Mouse (Mus musculus): ENCODE measurements around the gene Nsf.
"Not testable (repeated sequence)": the region's sequence is repeated elsewhere in the genome, so short reads cannot be mapped to it uniquely, and the experiment has no call there.

The Nsf gene

DNA sequence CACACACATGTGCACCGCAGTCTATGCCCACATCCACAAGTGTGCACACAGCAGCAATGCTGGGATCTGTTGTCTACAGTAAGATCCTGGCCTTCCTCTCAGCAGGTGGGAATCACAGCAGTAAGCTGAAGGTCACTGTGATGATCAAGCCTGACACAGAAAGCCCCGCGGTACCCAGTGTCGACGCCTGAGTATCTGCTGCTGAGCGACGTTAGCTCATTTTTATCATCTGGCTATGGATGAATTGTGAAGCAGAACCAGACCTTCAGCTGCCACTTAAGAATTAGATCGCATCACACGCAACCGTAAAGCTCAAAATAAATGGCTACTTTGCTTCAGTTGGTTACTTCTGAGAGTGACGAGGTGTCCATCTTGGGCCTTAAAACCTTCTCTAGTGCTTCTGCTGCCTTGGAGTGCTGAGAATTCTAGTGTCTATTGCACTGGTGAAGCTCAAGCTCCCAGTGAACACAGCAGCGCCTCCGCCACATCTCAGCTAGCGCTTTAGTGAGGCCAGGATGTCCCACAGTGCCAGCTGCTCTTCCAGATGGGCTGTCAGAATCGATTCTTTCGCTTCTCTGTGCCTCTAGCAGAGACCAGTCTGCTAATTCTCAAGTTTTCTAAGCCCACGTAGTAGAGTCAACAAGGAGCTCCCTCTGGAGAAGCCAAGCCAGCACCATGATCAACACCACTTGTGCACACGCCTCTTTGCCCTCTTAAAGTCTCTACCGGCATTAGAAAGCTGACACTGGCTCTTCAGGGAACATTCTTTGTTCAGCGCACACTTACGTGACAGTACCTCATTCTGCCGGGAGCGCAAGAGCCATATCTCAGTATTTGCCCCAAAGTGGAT is 63.3 kb downstream of the Nsf start:
- peak; percentile 59 for DNase-seq

GRCm38 (mm10) chr11:103887724-103888410 is 66.0 kb downstream of the Nsf start:
- no peak for DNase-seq

GRCm38 (mm10) chr11:103884749-103885383 is 69.0 kb downstream of the Nsf start:
- peak; percentile 58 for DNase-seq

DNA sequence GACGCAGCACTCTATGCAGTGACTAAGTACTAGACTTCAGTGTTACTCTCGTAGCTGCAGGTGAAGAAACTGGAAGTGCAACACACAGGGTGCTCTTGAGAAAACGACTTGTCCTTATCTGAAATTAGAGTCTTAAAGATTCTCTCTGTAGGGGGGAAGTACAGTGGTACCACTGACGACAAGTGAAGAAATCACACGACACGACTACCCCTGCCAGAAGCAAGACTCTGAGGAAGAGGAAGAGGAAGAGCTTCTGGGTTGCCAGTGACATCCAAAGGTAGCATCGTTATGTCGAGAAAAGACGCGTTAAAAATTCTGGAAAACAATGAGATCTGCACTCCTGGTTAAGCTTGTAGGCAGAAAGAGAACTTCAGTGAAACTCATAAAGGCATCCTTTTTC is 70.1 kb downstream of the Nsf start:
- DNase-seq: no peak

DNA sequence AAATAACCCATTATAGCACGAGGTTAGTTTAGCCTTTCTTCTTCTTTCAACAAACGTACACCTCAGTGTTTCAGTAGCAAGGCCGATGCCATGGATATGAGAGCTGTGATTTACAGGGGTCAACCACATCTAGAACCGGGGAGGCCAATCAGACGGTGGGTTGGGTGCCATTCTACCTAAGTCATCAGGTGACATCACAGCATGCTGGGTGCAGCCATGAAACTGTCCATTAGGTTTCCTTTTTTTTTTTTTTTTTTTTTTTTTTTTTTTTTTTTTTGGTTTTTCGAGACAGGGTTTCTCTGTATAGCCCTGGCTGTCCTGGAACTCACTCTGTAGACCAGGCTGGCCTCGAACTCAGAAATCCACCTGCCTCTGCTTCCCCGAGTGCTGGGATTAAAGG is 74.4 kb downstream of the Nsf start:
- not testable (repeated sequence) for DNase-seq

- DNase-seq: no peak
Observed at GRCm38 (mm10) chr11:103878441-103878840, 75.4 kb downstream of the Nsf start.

- no peak for DNase-seq
Observed at GRCm38 (mm10) chr11:103870352-103870751, 83.5 kb downstream of the Nsf start.

DNA sequence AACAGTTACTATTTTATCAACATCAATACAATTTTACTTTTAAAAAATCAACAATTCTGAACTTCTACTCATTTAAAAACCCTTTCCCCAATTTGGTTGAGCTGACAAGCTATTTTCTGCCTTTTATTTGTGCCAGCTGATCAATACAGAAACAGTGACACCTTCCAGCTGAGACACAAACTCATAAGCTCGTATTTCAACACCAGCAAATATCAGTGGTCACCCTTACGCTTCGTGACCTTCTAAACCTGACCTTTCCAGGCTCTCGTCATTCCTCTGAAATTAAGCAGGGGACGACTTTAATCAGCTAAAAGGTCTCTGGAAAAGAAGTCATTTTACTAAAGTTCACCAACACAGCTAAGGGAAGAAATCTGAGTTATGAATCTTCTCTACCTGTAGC is 86.2 kb downstream of the Nsf start:
- DNase-seq: no peak

DNA sequence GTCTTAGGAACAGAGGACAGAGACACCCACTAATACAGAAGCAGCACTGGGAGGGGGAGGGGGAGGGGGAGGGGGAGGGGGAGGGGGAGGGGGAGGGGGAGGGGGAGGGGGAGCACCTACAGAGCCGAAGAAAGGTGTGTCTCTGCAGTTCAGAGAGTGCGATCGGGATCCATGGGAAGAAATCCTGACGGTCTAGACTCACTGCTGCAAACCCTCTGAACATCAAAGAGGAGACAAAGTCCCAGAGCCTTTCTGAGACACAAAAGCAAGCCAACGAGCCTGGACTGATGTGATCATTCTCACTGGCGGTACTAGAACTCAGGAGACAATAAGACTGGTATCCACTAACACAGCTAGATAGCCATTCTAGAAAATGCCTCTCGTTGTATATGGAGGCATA is 88.5 kb downstream of the Nsf start:
- no peak for DNase-seq

DNA sequence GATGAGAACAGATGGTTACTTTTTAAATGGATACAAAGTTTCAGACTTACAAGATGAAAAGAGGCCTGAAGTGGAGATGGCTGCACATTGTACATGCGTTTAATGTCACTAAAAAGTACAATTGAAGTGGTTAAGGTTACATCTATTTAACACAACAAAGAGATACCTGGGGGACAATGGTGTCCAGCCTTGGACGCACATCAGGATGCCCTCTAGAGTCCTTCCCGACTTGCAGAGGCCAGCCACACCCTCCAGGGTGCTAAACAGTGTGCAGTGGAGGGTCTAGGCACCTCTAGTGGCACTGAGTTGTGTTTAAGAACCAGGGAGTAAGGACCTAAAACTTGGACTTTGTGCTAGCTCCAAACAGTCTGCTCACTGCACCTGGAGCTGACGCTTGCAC is 89.4 kb downstream of the Nsf start:
- DNase-seq: no peak

GRCm38 (mm10) chr11:103862951-103863350 is 90.9 kb downstream of the Nsf start:
- no peak for DNase-seq

DNA sequence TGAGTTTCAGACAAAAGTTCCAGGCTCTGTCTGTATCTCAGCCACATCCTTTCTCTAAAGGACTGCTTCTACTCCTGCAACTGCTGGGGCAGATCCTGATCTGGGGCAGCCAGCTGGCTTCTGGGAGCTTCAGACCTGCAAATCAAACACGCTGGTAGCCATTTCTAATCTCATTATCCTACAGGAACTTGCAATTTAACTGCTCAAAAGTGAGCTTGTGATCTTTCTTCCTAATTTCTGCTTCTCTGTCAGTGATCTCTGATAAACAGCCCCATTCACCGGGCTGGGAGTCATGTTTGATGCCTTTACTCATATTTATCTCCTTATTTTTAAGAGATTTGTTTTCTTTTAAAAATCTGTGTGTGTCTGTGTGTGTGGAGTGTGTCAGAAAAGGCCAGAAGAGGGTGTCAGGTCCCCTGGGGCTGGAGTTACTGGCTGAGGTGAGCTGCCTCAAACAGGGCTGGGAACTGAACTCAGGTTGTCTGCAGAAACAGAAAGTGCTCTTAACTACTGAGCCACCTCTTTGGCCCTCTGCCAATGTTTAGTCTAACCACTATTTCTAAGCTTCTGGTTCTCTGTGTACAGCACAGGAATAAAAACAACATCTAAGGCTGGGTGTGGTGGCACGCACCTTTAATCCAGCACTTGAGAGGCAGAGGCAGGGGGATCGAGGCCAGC is 93.8 kb downstream of the Nsf start:
- DNase-seq: no peak

DNA sequence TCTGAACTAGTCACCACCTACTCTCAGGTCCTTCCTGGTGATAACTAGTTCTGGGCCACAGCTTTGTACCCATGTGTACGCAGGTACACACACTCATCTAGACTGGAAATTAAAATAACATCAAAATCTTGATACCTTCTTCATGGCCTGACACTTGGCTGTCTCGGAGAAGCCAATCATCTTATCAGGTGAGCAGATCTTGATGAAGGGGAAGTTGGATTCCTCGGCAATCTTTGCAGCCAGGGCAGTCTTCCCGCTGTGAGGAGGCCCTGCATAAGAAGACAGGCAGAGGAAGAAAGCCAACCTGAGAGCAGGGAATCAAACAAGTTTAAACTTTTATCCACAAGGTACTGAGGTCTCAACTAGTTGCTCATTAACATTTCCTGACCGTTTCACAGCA is 95.1 kb downstream of the Nsf start:
- DNase-seq: no peak

- no peak for DNase-seq
Observed at GRCm38 (mm10) chr11:103856641-103857040, 97.2 kb downstream of the Nsf start.

- peak; percentile 67 for DNase-seq
Observed at GRCm38 (mm10) chr11:103854294-103854693, 99.6 kb downstream of the Nsf start.

- DNase-seq: peak; percentile 61
Observed at GRCm38 (mm10) chr11:103853284-103853920, 100.5 kb downstream of the Nsf start.

DNA sequence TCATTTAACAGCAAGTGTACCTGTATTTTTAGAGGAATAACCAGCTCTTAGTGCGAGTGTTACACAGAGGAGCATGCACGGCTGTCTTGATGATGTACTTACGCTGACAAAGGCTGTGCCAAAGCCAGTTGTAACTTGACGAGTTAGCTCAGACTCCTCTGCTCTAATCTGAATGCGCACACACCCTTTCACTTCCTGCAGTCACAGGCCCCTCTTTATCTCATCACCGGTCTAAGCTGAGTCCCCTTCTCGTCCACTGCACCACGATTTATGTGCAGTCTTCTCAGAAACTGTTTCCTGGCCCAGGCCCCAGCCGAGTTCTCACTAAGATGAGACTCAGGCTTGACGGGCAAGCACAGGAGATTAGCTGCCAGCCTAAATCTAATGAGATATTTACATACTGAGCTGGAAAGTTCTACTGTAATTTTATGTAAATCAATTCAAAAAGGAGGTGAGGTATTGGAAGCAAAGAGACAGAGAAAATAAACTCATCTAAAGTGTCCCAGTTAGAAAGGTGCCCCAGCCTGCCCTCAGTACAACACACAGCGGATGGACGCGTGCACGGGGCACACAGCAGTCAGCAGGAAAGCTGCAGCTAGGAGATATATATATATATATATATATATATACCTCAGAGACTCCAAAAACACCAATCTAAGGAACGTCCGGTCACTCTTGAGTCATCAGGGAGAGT is 101.1 kb downstream of the Nsf start:
- peak; percentile 3 for DNase-seq

GRCm38 (mm10) chr11:103848287-103848686 is 105.6 kb downstream of the Nsf start:
- no peak for DNase-seq

DNA sequence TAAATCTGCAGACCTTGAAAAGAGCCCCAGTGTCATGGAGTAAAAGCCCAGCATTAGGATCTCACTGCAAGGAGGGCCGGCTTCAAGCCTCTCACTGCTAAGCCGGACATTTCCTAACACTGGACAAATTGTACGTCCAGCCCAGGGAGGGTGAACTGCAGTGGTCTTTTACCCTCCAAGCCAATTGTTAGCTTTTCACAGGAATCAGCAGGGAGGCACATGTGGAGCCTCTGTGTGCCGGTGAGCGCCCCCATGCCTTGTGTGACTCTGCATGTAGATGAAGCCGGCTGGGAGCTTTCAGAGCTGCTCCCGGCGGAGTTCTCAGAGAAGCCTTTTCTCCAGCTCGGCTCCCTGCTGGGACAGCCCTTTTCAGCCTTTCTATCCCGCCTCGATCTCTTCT is 113.0 kb downstream of the Nsf start:
- peak; percentile 64 for DNase-seq

GRCm38 (mm10) chr11:103838955-103839354 is 114.9 kb downstream of the Nsf start:
- no peak for DNase-seq

GRCm38 (mm10) chr11:103832331-103832730 is 121.5 kb downstream of the Nsf start:
- DNase-seq: no peak

DNA sequence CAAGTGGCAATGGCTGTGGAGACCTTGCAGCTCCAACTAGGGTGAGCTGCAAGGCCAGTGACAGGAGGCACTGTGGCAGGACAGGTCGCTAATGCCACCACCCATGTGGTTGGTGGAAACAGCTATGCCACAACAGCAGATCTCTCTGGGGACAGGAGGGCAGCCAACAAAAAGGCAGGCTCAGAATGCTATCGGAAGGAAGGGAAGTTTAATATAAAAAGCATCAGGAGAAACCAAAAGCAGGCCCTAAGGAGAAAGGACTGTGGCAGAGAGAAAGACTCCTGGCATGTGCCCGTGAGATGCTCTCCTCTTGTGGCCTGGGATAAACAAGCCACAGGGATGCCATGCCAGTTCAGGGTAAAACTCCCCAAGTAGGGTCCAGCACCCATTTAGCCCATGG is 122.1 kb downstream of the Nsf start:
- no peak for DNase-seq
